Mouse (Mus musculus): ENCODE measurements at regions not wholly inside any gene's neighbourhood (a gene's known extent, or its start where the extent isn't known, plus 50 kb on each side); places are given as distances from the start of the nearest gene placed in this dataset.

DNA sequence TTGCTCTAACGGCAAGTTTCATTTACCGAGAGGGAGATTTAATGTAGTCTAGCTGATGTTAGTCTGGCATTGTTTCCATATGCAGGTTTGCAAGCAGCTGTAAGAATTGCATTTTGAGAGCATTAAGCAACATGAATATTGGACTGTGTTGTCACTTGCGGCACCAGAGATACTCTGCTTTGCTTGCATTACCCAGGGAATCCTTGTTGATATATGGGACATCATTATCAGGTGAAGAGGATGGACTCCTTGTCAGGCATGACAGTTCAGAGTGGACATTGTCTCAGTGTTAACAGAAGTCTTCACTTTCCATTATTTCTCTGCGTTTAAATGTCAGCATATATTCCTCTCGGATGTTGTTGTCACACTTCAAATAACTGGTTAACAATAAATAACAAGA is 208.1 kb downstream of the Brinp2 start:
- Histone ChIP-seq H3K27me3 (ENCODE audit: control insufficient read depth, insufficient read depth, low read length) (no peaks in the 10 kb centered on the region), H3K27ac (replicated peaks; ENCODE audit: insufficient read depth, low read depth, low read length) (no peak overlapping the region), H3K36me3 (ENCODE audit: control insufficient read depth, insufficient read depth, low read length) (no peaks in the 10 kb centered on the region), H3K9ac (ENCODE audit: low read depth, low read length) (no peak overlapping the region), H3K4me3 (ENCODE audit: insufficient read depth, low read depth, low read length) (no peak overlapping the region), H3K4me1 (ENCODE audit: control insufficient read depth, insufficient read depth, low read length) (no peaks in the 10 kb centered on the region), H3K79me2 (ENCODE audit: control insufficient read depth, insufficient read depth, low read length) (no peaks in the 10 kb centered on the region)
- WGBS: 89% methylated on average over 5 of the region's 5 CpGs
- no peak for DNase-seq (ENCODE audit: extremely low read depth, low read depth, low spot score)
- TF ChIP-seq POLR2A (IDR thresholded peaks at IDR 0.05; ENCODE audit: extremely low read depth, insufficient read depth, low read length): no peak
- TF ChIP-seq CTCF (IDR thresholded peaks at IDR 0.05; ENCODE audit: low read depth, low read length): no peak

DNA sequence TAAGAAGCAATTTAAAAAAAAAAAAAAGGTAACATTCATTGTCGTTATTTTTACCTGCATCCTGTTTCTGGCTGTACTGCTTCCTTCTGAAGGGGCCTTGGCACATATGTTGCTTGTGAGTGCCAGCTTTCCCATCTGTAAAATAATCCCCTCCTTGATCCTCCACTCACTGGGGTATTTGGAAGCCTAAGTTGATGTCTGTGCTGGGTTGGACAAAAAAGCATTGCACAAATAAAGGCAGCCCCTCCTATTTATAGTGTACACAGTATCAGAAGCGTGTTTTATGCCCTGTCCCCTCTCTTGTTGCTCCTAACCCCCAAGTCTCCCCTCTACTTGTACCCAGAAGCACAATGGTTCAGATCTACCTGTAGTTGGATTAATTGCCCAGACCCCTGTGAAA is 195.0 kb downstream of the Brinp2 start:
- no peaks in the 10 kb centered on the region for H3K27me3 ChIP-seq (ENCODE audit: control insufficient read depth, insufficient read depth, low read length)
- DNase-seq (ENCODE audit: extremely low read depth, low read depth, low spot score): no peak
- no peaks in the 10 kb centered on the region for H3K4me1 ChIP-seq (ENCODE audit: control insufficient read depth, insufficient read depth, low read length)
- WGBS: 64% methylated on average over 2 of the region's 2 CpGs
- no peaks in the 10 kb centered on the region for H3K36me3 ChIP-seq (ENCODE audit: control insufficient read depth, insufficient read depth, low read length)
- TF ChIP-seq CTCF (IDR thresholded peaks at IDR 0.05; ENCODE audit: low read depth, low read length): no peak
- TF ChIP-seq POLR2A (IDR thresholded peaks at IDR 0.05; ENCODE audit: extremely low read depth, insufficient read depth, low read length): no peak
- H3K27ac ChIP-seq (replicated peaks; ENCODE audit: insufficient read depth, low read depth, low read length): no peak overlapping the region
- no peaks in the 10 kb centered on the region for H3K79me2 ChIP-seq (ENCODE audit: control insufficient read depth, insufficient read depth, low read length)
- no peak overlapping the region for H3K9ac ChIP-seq (ENCODE audit: low read depth, low read length)
- H3K4me3 ChIP-seq (ENCODE audit: insufficient read depth, low read depth, low read length): no peak overlapping the region

DNA sequence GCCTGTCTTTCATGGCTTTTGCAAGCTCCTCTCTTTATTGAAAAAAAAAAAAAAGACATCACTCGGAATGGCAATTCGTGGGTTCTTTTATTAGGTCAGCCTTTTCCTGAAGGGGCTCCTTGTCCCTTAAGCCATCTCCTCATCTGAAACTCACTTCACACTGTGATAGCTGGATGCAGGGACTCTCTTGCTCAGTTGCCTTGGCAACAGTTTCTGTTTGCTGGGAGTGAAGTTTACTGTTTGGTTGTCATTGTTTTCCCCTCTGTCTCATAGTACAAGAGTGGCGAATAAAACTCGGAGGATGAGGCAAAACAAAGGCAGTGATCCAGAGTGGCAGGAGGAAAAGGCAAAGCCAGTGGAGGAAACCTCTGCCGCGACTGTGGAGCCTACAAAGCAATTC is 194.6 kb downstream of the Brinp2 start:
- Histone ChIP-seq H3K36me3 (ENCODE audit: control insufficient read depth, insufficient read depth, low read length) (no peaks in the 10 kb centered on the region), H3K9ac (ENCODE audit: low read depth, low read length) (no peak overlapping the region), H3K79me2 (ENCODE audit: control insufficient read depth, insufficient read depth, low read length) (no peaks in the 10 kb centered on the region), H3K27me3 (ENCODE audit: control insufficient read depth, insufficient read depth, low read length) (no peaks in the 10 kb centered on the region), H3K27ac (replicated peaks; ENCODE audit: insufficient read depth, low read depth, low read length) (no peak overlapping the region), H3K4me3 (ENCODE audit: insufficient read depth, low read depth, low read length) (no peak overlapping the region), H3K4me1 (ENCODE audit: control insufficient read depth, insufficient read depth, low read length) (no peaks in the 10 kb centered on the region)
- 66% methylated on average over 6 of the region's 6 CpGs for WGBS
- no peak for DNase-seq (ENCODE audit: extremely low read depth, low read depth, low spot score)
- TF ChIP-seq CTCF (IDR thresholded peaks at IDR 0.05; ENCODE audit: low read depth, low read length) (no peak), POLR2A (IDR thresholded peaks at IDR 0.05; ENCODE audit: extremely low read depth, insufficient read depth, low read length) (no peak)

DNA sequence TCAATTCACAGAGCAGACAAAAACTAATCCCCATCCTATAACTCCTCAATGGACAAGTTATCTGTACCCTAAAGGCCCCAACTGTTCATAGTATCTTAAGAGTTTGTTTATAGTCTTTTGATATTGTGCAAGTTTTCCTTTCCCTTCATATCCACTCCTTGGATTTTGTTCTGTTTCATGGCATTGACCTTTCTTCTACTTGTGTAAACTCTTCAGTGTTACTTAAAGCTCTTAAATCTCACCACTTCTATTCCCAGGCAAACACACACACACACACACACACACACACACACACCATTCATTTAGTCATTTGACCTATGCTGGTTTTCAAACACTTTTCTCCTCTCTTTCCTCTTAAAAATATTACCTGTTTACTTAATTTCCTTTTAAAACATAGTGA is 192.7 kb downstream of the Brinp2 start:
- Histone ChIP-seq H3K4me1 (ENCODE audit: control insufficient read depth, insufficient read depth, low read length) (no peaks in the 10 kb centered on the region), H3K79me2 (ENCODE audit: control insufficient read depth, insufficient read depth, low read length) (no peaks in the 10 kb centered on the region), H3K4me3 (ENCODE audit: insufficient read depth, low read depth, low read length) (no peak overlapping the region), H3K36me3 (ENCODE audit: control insufficient read depth, insufficient read depth, low read length) (no peaks in the 10 kb centered on the region), H3K9ac (ENCODE audit: low read depth, low read length) (no peak overlapping the region), H3K27ac (replicated peaks; ENCODE audit: insufficient read depth, low read depth, low read length) (no peak overlapping the region), H3K27me3 (ENCODE audit: control insufficient read depth, insufficient read depth, low read length) (no peaks in the 10 kb centered on the region)
- TF ChIP-seq POLR2A (IDR thresholded peaks at IDR 0.05; ENCODE audit: extremely low read depth, insufficient read depth, low read length): no peak
- TF ChIP-seq CTCF (IDR thresholded peaks at IDR 0.05; ENCODE audit: low read depth, low read length): no peak
- no peak for DNase-seq (ENCODE audit: extremely low read depth, low read depth, low spot score)

DNA sequence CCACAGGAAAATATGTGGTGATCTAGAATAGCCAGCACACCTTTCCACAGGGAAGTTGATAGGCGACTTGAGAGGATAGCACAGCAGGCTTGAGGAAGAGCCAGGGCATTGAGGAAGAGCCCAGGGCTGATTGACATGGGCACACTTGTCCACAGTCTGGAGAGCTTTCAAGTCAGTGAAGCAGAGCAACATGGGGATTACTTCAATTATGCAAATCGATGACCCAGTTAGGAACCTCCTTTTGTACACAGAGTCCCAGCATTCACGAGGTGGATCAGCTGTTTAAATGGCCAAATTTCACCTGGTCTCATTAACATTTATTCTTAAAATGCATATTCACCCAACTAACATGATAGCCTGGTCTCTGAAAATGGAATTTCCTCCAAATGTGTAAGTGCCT is 186.1 kb downstream of the Brinp2 start:
- TF ChIP-seq POLR2A (IDR thresholded peaks at IDR 0.05; ENCODE audit: extremely low read depth, insufficient read depth, low read length): no peak
- TF ChIP-seq CTCF (IDR thresholded peaks at IDR 0.05; ENCODE audit: low read depth, low read length): no peak
- WGBS: 52% methylated on average over 3 of the region's 3 CpGs

DNA sequence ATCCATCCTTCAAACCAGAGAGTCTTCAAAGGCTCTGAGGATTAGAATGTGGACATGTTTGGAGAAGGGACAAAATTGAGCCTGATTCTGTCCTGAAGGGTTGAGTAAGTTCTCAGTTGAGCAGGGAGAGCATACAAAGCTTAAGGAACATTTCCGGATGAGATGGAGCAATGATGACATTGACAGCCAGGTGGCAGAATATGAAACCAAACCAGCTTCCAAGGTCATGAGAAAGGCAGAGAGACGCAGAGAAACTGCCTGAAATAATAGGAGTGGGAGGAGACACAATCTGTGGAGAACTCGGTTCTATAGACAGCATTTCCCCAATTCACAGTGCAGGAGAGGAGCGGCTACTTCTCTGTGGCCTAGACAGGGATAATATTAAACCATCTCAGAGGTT is 176.0 kb downstream of the Brinp2 start:
- Histone ChIP-seq H3K27me3 (ENCODE audit: control insufficient read depth, insufficient read depth, low read length) (no peaks in the 10 kb centered on the region), H3K36me3 (ENCODE audit: control insufficient read depth, insufficient read depth, low read length) (no peaks in the 10 kb centered on the region), H3K4me3 (ENCODE audit: insufficient read depth, low read depth, low read length) (no peak overlapping the region), H3K79me2 (ENCODE audit: control insufficient read depth, insufficient read depth, low read length) (no peaks in the 10 kb centered on the region), H3K4me1 (ENCODE audit: control insufficient read depth, insufficient read depth, low read length) (no peaks in the 10 kb centered on the region), H3K9ac (ENCODE audit: low read depth, low read length) (no peak overlapping the region), H3K27ac (replicated peaks; ENCODE audit: insufficient read depth, low read depth, low read length) (no peak overlapping the region)
- DNase-seq (ENCODE audit: extremely low read depth, low read depth, low spot score): no peak
- TF ChIP-seq CTCF (IDR thresholded peaks at IDR 0.05; ENCODE audit: low read depth, low read length) (no peak), POLR2A (IDR thresholded peaks at IDR 0.05; ENCODE audit: extremely low read depth, insufficient read depth, low read length) (no peak)
- 65% methylated on average over 4 of the region's 4 CpGs for WGBS

More for the DNA sequence above, 186.1 kb downstream of the Brinp2 start:
- DNase-seq (ENCODE audit: extremely low read depth, low read depth, low spot score): no peak
- no peaks in the 10 kb centered on the region for H3K4me1 ChIP-seq (ENCODE audit: control insufficient read depth, insufficient read depth, low read length)
- no peak overlapping the region for H3K27ac ChIP-seq (replicated peaks; ENCODE audit: insufficient read depth, low read depth, low read length)
- no peaks in the 10 kb centered on the region for H3K27me3 ChIP-seq (ENCODE audit: control insufficient read depth, insufficient read depth, low read length)
- no peak overlapping the region for H3K9ac ChIP-seq (ENCODE audit: low read depth, low read length)
- no peaks in the 10 kb centered on the region for H3K36me3 ChIP-seq (ENCODE audit: control insufficient read depth, insufficient read depth, low read length)
- no peak overlapping the region for H3K4me3 ChIP-seq (ENCODE audit: insufficient read depth, low read depth, low read length)
- H3K79me2 ChIP-seq (ENCODE audit: control insufficient read depth, insufficient read depth, low read length): no peaks in the 10 kb centered on the region

Measured in liver, adult 2 months (tissue).